ENCODE assay signal across 9 mouse cellular contexts in genomic region chr4:139111421-139111820, GRCm38 (mm10). TPM values are rescaled to one million over a fixed set of nuclear protein-coding genes. Genes with fewer than 3 reads are reported as not detected.
A peak's percentile ranks its signal among the peaks of the same experiment; 100 is the strongest.
DNase-seq lines count a peak whose midpoint lies in the region; ATAC-seq lines count a peak whose summit lies in the region.
"Had no signal": no experiment of that assay in that cellular context is flagged by ENCODE, and none has a peak within 500 bp of the region (broad histone marks: within the 10 kb centered on the region; RNA-seq: fewer than 3 reads in every experiment).

No protein-coding gene starts in this region.

- H3K4me1 ChIP-seq in heart, embryonic 10.5 days: peaks cover 38% of the 10 kb centered on the region
- H3K4me1 ChIP-seq in midbrain, embryonic 16.5 days (ENCODE audit: control insufficient read depth, insufficient read depth, low read length): peaks cover 16% of the 10 kb centered on the region
- H3K4me1 ChIP-seq in midbrain, embryonic 11.5 days (ENCODE audit: control insufficient read depth, insufficient read depth, low read length): no peaks in the 10 kb centered on the region
- peaks cover 24% of the 10 kb centered on the region for H3K4me1 ChIP-seq in stomach, embryonic 16.5 days (ENCODE audit: control insufficient read depth, insufficient read depth, low read length)

- H3K4me3 ChIP-seq in heart, embryonic 10.5 days: no peak overlapping the region
- H3K4me3 ChIP-seq in midbrain, embryonic 16.5 days (ENCODE audit: low read depth, low read length): no peak overlapping the region
- no peak overlapping the region for H3K4me3 ChIP-seq in midbrain, embryonic 11.5 days (ENCODE audit: low read depth, low read length)
- no peak overlapping the region for H3K4me3 ChIP-seq in stomach, embryonic 16.5 days (replicated peaks; ENCODE audit: low read length)

- peak overlapping the region; percentile 29; the same call in 1 of the 2 replicates for H3K27ac ChIP-seq in heart, embryonic 10.5 days
- H3K27ac ChIP-seq in midbrain, embryonic 16.5 days (ENCODE audit: low read length): peak overlapping the region; percentile 47; the same call in 1 of the 2 replicates
- H3K27ac ChIP-seq in midbrain, embryonic 11.5 days (ENCODE audit: low read depth, low read length): no peak overlapping the region
- peak overlapping the region; percentile 72 for H3K27ac ChIP-seq in stomach, embryonic 16.5 days (ENCODE audit: low read length)

- DNase-seq in heart, embryonic 10.5 days (ENCODE audit: low spot score): no peak
- DNase-seq in heart, adult 18-20 months: no peak
- DNase-seq in midbrain, embryonic 11.5 days (ENCODE audit: low spot score, missing footprints): no peak
- peak; percentile 60 for DNase-seq in kidney, postnatal 14 days
- DNase-seq in urinary bladder, adult 18-20 months (ENCODE audit: low spot score in 2 of 2): no peak
- DNase-seq: cerebellum, postnatal 10 days had no signal

- no peak for ATAC-seq in midbrain, embryonic 16.5 days
- no peak for ATAC-seq in midbrain, embryonic 11.5 days (ENCODE audit: low FRiP score)
- peak; percentile 59; the same call in 1 of the 2 replicates for ATAC-seq in stomach, embryonic 16.5 days (ENCODE audit: insufficient read depth, low FRiP score)
- no peak for ATAC-seq in CD4-positive, CD25-positive, alpha-beta regulatory T cell, adult 4 months

- WGBS in heart, embryonic 10.5 days: 41% methylated on average over 3 of the region's 3 CpGs
- WGBS in midbrain, embryonic 16.5 days: 63% methylated on average over 3 of the region's 3 CpGs
- WGBS in midbrain, embryonic 11.5 days: 61% methylated on average over 3 of the region's 3 CpGs
- 26% methylated on average over 3 of the region's 3 CpGs for WGBS in stomach, embryonic 16.5 days

- no peak overlapping the region for H3K9ac ChIP-seq in midbrain, embryonic 16.5 days (ENCODE audit: low read depth, low read length)
- no peak overlapping the region for H3K9ac ChIP-seq in midbrain, embryonic 11.5 days (ENCODE audit: low read length)
- H3K9ac ChIP-seq in stomach, embryonic 16.5 days (ENCODE audit: low read length): no peak overlapping the region; the same call in 1 of the 2 replicates

- H3K36me3 ChIP-seq in heart, embryonic 10.5 days: peaks cover 2% of the 10 kb centered on the region; the same call in 1 of the 2 replicates
- no peaks in the 10 kb centered on the region for H3K36me3 ChIP-seq in midbrain, embryonic 16.5 days (ENCODE audit: control insufficient read depth, insufficient read depth, low read length)
- H3K36me3 ChIP-seq in midbrain, embryonic 11.5 days (ENCODE audit: control insufficient read depth, insufficient read depth, low read length): no peaks in the 10 kb centered on the region
- no peaks in the 10 kb centered on the region for H3K36me3 ChIP-seq in stomach, embryonic 16.5 days (ENCODE audit: control insufficient read depth, insufficient read depth, low read length)

- no peaks in the 10 kb centered on the region for H3K9me3 ChIP-seq in heart, embryonic 10.5 days
- H3K9me3 ChIP-seq in midbrain, embryonic 16.5 days (replicated peaks; ENCODE audit: control insufficient read depth, low read length, poor library complexity, severe bottlenecking): no peaks in the 10 kb centered on the region
- H3K9me3 ChIP-seq in midbrain, embryonic 11.5 days (ENCODE audit: control insufficient read depth, low read length): no peaks in the 10 kb centered on the region
- no peaks in the 10 kb centered on the region for H3K9me3 ChIP-seq in stomach, embryonic 16.5 days (replicated peaks; ENCODE audit: control insufficient read depth, low read length)

- no peak overlapping the region for H3K4me2 ChIP-seq in midbrain, embryonic 16.5 days (ENCODE audit: low read length)
- no peak overlapping the region for H3K4me2 ChIP-seq in midbrain, embryonic 11.5 days
- H3K4me2 ChIP-seq in stomach, embryonic 16.5 days (ENCODE audit: low read depth, low read length): no peak overlapping the region

- no peaks in the 10 kb centered on the region for H3K27me3 ChIP-seq in heart, embryonic 10.5 days (ENCODE audit: insufficient read depth, poor library complexity, severe bottlenecking)
- no peaks in the 10 kb centered on the region for H3K27me3 ChIP-seq in midbrain, embryonic 16.5 days (ENCODE audit: control insufficient read depth, insufficient read depth, low read depth, low read length)
- no peaks in the 10 kb centered on the region for H3K27me3 ChIP-seq in midbrain, embryonic 11.5 days (ENCODE audit: control insufficient read depth, insufficient read depth, low read length)
- no peaks in the 10 kb centered on the region for H3K27me3 ChIP-seq in stomach, embryonic 16.5 days (ENCODE audit: control insufficient read depth, insufficient read depth, low read length)

RNA-seq across cellular contexts. Expression of gene Nbl1, which starts 18.6 kb away (rescaled TPM):
- 6.4 and 7.3 TPM in 2 replicates for polyA plus RNA-seq in heart, embryonic 10.5 days (2016; fragmentation: Nextera tagmentation; extraction: Ambion mirVana)
- total RNA-seq in heart, adult 18-20 months (2021): 10 to 100 TPM; 17.2 to 28.6 TPM
- polyA plus RNA-seq in midbrain, embryonic 16.5 days (2015; fragmentation: Nextera tagmentation; extraction: Ambion mirVana): 28.7 and 30.6 TPM in 2 replicates
- polyA plus RNA-seq in midbrain, embryonic 11.5 days (2014; fragmentation: Nextera tagmentation; extraction: Ambion mirVana): 12.7 and 13.6 TPM in 2 replicates
- 47.3 and 48.8 TPM in 2 replicates for polyA plus RNA-seq in stomach, embryonic 16.5 days (2015; fragmentation: Nextera tagmentation; extraction: Ambion mirVana)
- polyA plus RNA-seq in CD4-positive, CD25-positive, alpha-beta regulatory T cell, adult 4 months (2017; shearing (Covaris generic)): under 1 TPM; 0.46 to 0.78 TPM

RNA-seq across cellular contexts. Expression of gene Minos1, which starts 19.5 kb away (rescaled TPM):
- polyA plus RNA-seq in heart, embryonic 10.5 days (2016; fragmentation: Nextera tagmentation; extraction: Ambion mirVana): 532 and 637 TPM in 2 replicates
- total RNA-seq in heart, adult 18-20 months (2021): 100 to 1,000 TPM; 596 to 645 TPM
- 337 and 343 TPM in 2 replicates for polyA plus RNA-seq in midbrain, embryonic 16.5 days (2015; fragmentation: Nextera tagmentation; extraction: Ambion mirVana)
- 421 and 426 TPM in 2 replicates for polyA plus RNA-seq in midbrain, embryonic 11.5 days (2014; fragmentation: Nextera tagmentation; extraction: Ambion mirVana)
- polyA plus RNA-seq in stomach, embryonic 16.5 days (2015; fragmentation: Nextera tagmentation; extraction: Ambion mirVana): 442 and 560 TPM in 2 replicates
- 100 to 1,000 TPM; 277 to 314 TPM for polyA plus RNA-seq in CD4-positive, CD25-positive, alpha-beta regulatory T cell, adult 4 months (2017; shearing (Covaris generic))

RNA-seq across cellular contexts. Expression of gene Htr6, which starts 36.1 kb away (rescaled TPM):
- not detected in 2 replicates for polyA plus RNA-seq in heart, embryonic 10.5 days (2016; fragmentation: Nextera tagmentation; extraction: Ambion mirVana)
- total RNA-seq in heart, adult 18-20 months (2021): not detected
- 0.30 and 0.51 TPM in 2 replicates for polyA plus RNA-seq in midbrain, embryonic 16.5 days (2015; fragmentation: Nextera tagmentation; extraction: Ambion mirVana)
- polyA plus RNA-seq in midbrain, embryonic 11.5 days (2014; fragmentation: Nextera tagmentation; extraction: Ambion mirVana): not detected in 2 replicates
- not detected in 2 replicates for polyA plus RNA-seq in stomach, embryonic 16.5 days (2015; fragmentation: Nextera tagmentation; extraction: Ambion mirVana)
- polyA plus RNA-seq in CD4-positive, CD25-positive, alpha-beta regulatory T cell, adult 4 months (2017; shearing (Covaris generic)): not detected
